Comparison of ENCODE assay signal across 9 mouse cellular contexts in genomic region chr16:22919971-22920854, GRCm38 (mm10). TPM values are rescaled to one million over a fixed set of nuclear protein-coding genes. Genes with fewer than 3 reads are reported as not detected.
DNase-seq lines count a peak whose midpoint lies in the region; ATAC-seq and TF ChIP-seq lines count a peak whose summit lies in the region.
"Had no signal": no experiment of that assay in that cellular context is flagged by ENCODE, and none has a peak within 500 bp of the region (broad histone marks: within the 10 kb centered on the region; RNA-seq: fewer than 3 reads in every experiment).

No protein-coding gene starts in this region.

- DNase-seq in Muller cell, postnatal 12 days (ENCODE audit: inconsistent ontology term), result peak; percentile 25
- peak; percentile 52 for DNase-seq in lung, adult 2 months
- DNase-seq in cerebellum, postnatal 25 days, result no peak
- DNase-seq in spleen, adult 18-20 months, result no peak
- no peak for DNase-seq in left cerebral cortex, adult 18-20 months (ENCODE audit: low spot score in 2 of 2)

- ATAC-seq in CD4-positive, CD25-positive, alpha-beta regulatory T cell, adult 4 months, result peak; percentile 56
- peak; percentile 72 for ATAC-seq in granulocyte monocyte progenitor cell, adult 5-6 weeks (replicated peaks; ENCODE audit: poor library complexity, severe bottlenecking)

- H3K4me1 ChIP-seq in lung, adult 2 months (ENCODE audit: control insufficient read depth, insufficient read depth, low read length), result no peaks in the 10 kb centered on the region

- no peak overlapping the region for H3K4me3 ChIP-seq in lung, adult 2 months (replicated peaks; ENCODE audit: extremely low read depth, low read depth, low read length)

- TF ChIP-seq CTCF in lung, adult 2 months (IDR thresholded peaks at IDR 0.05; ENCODE audit: insufficient read depth, low read length), result no peak

- TF ChIP-seq POLR2A in lung, adult 2 months (IDR thresholded peaks at IDR 0.05; ENCODE audit: borderline replicate concordance, extremely low read depth, low read depth, low read length), result no peak

- WGBS in lung, adult 2 months, result 34% methylated on average over 18 of the region's 18 CpGs

RNA-seq across cellular contexts. Expression of gene Fetub, which starts 2.1 kb away (rescaled TPM):
- polyA plus RNA-seq in CD4-positive, CD25-positive, alpha-beta regulatory T cell, adult 4 months (2017; shearing (Covaris generic)), result not detected
- not detected in 2 replicates for total RNA-seq in granulocyte monocyte progenitor cell, adult 5-6 weeks (2014; fragmentation: Nextera tagmentation)
- total RNA-seq in granulocyte monocyte progenitor cell, adult 5-6 weeks (2017), result not detected in 2 replicates
- 4.1 and 20.9 TPM in 2 replicates for polyA plus RNA-seq in lung, adult 2 months (2012; rRNA removed)
- not detected for total RNA-seq in left cerebral cortex, adult 18-20 months (2021)
- polyA plus RNA-seq: heart, postnatal 0 days; spleen, adult 2 months had no signal

RNA-seq across cellular contexts. Expression of gene Ahsg, which starts 29.1 kb away (rescaled TPM):
- not detected for polyA plus RNA-seq in CD4-positive, CD25-positive, alpha-beta regulatory T cell, adult 4 months (2017; shearing (Covaris generic))
- not detected in 2 replicates for total RNA-seq in granulocyte monocyte progenitor cell, adult 5-6 weeks (2014; fragmentation: Nextera tagmentation)
- total RNA-seq in granulocyte monocyte progenitor cell, adult 5-6 weeks (2017), result not detected in 2 replicates
- 4.1 and 5.8 TPM in 2 replicates for polyA plus RNA-seq in lung, adult 2 months (2012; rRNA removed)
- not detected for total RNA-seq in left cerebral cortex, adult 18-20 months (2021)

RNA-seq across cellular contexts. Expression of gene Hrg, which starts 30.7 kb away (rescaled TPM):
- not detected for polyA plus RNA-seq in CD4-positive, CD25-positive, alpha-beta regulatory T cell, adult 4 months (2017; shearing (Covaris generic))
- not detected in 2 replicates for total RNA-seq in granulocyte monocyte progenitor cell, adult 5-6 weeks (2014; fragmentation: Nextera tagmentation)
- not detected in 2 replicates for total RNA-seq in granulocyte monocyte progenitor cell, adult 5-6 weeks (2017)
- 0.22 TPM in 1 of 2 replicates, not detected in the other for polyA plus RNA-seq in lung, adult 2 months (2012; rRNA removed)
- total RNA-seq in left cerebral cortex, adult 18-20 months (2021), result not detected
- polyA plus RNA-seq: heart, postnatal 0 days; spleen, adult 2 months had no signal

Comparison
In these comparisons a context has a peak if more than half of its experiments do, and no peak if none do; other contexts are left out.
1. DNase-seq: peak in Muller cell, postnatal 12 days (single experiment) and lung, adult 2 months (single experiment); none in cerebellum, postnatal 25 days (0 of 2), spleen, adult 18-20 months (0 of 2) and left cerebral cortex, adult 18-20 months (0 of 2).